Mouse (Mus musculus): ENCODE measurements around the gene Cpsf3.
A peak's percentile ranks its signal among the peaks of the same experiment; 100 is the strongest.

Gene Cpsf3

DNA sequence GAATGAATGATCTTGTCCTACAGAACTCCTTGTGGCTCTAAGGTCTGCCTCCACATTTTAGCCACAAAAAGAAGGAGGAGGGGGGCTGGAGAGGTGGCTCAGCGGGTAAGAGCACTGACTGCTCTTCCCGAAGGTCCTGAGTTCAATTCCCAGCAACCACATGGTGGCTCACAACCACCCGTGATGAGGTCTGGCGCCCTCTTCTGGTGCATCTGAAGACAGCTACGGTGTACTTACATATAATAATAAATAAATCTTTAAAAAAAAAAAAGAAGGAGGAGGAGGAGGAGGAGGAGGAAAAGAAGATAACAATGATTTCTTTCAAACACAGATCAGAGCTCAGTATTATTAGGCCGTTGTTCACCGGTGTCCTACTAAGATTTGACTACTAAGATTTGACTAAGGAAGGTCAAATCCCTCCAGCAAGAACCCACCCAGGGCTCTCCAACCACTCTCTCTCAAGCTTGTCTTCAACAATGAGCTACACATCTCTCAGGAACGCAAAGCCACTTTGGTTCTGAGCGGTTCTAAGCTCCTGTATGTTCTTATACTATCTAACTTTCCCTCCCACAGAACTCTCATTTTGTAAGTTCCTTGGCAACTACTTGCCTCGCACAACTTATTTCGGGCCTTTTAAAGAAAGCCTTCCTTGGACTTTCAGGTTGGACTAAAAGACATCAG is at the start of gene Cpsf3:
Gene Cpsf3, plus strand, starts transcription at position 631 of the 681 bp plus-strand sequence.
- no peak for DNase-seq (ENCODE audit: low read depth, low spot score)

DNA sequence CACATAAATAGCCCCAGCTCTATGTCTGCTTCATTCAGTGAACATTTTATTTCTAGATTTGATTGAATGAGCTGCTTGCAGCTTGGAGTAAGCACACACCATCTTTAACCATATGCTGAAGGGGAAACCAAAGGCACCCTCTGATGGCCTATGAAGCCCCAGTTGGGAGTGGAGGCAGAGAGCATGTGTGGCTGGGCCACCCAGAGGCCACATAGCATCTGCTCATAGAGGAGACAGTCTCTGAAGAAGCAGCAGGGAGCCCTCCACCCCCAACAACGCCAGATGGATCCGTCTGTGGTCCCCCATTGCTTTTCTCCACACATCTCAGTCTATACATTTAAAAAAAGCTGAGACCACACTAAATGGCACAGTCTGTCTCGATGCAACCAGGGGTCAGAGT is 43.2 kb upstream of the Cpsf3 start:
- no peak for DNase-seq (ENCODE audit: low read depth, low spot score)

DNA sequence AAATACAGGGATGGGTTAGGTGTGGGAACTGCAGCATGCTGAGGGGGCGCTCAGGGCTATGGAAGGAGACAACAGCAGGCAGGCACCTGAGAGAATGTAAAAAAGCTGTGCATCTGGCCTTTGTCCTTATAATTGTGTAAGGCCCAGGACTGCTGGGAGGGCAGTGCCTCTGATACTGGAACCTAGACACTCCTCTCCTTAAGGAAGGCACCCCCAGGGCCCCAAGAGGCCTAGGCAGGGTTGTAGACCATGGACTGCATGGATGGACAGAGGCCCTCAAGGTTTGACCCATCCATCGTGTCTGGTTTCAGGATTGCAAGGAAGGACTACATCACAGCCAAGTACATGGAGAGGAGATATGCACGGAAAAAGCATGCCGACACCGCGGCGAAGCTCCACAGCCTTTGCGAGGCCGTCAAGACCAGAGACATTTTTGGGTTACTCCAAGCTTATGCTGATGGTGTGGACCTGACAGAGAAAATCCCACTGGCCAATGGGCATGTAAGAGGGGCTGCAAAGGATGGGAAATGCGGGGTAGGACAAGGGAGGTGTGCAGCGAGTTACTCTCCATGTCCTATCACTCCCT is 40.7 kb upstream of the Cpsf3 start:
- DNase-seq (ENCODE audit: low read depth, low spot score): no peak

DNA sequence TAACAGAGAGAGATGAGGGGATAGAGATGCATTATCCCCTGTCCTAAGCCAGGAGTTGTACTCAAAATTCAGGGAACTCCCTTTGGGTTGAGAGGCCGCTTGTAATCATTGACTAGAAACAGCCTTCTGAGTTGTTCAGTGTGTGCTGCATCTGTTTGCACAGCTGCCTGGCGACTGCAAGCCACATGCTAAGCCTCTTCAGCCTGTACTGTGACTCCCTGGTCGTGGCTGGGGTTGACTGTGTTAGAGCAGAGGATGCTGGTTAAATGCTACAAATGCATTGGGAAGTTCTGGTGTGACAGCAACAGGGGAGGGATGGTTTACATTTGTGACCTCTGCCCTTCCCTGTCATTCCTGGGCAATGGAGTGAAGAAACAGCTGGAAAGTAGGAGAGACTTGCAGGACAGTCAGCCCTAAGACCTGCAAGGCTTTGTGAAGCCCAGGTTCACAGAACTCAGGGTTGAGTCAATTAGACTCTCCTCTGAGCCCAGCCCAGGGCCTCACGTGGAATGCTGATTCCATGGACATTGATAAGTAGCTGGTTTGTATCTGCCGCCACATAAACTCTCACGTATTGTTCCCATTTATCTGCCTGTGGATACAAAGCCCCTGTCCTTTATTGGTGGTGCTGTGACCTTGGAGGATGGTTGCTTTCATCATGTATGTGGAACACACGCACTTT is 37.3 kb upstream of the Cpsf3 start:
- no peak for DNase-seq (ENCODE audit: low read depth, low spot score)

DNA sequence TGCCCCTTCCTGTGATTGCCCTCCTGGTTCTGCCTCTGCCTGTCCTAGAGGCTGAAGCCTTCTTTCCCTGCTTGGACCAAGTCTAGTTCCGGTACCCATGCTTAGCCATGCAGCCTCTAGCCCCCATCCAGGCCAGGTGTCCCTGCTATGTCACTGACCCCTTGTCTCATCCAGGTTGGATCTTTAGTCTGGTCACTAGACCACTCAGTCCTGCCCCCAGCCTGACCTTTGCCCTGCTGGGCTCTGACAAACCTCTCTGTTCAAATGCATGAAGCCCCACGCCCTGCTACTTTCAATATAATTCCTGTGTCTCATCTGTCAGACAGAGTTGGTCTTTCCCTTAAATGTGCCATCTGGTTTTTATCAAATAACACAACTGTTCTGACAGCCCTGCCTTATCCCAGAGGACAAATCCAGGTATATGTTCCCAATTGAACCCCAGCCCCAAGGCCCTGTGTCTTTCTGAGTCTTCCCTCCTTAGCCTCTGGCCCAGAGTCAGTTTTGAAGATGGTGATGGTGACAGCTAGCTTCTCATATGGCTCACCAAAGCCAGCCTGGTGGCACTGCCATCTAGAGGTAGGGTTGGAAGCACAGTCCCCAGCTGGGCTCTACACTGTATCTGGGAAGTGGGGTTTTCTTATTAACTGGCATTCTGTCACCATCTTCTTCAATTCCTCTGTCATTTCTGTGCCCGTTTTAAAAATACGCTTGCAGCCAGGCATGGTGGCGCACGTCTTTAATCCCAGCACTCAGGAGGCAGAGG is 24.5 kb upstream of the Cpsf3 start:
- no peak for DNase-seq (ENCODE audit: low read depth, low spot score)

DNA sequence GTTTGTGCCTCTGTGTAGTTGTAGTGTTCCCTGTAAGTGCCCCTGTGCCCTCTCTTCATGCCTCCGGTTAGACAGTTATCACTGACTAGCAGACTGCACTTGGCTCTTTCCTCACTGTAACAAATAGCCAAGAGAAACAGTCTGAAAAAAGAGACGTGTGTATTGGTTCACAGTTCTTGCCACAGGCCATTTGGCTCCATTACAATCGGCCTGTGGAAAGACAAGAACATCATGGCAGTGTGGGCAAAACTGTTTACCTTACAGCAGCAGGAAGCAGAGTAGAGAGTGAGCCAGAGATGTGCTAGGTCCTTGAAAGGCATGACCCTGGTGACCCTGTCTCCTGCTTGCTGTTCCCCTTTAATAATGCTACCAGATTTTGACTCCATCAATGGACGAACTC is 23.7 kb upstream of the Cpsf3 start:
- DNase-seq (ENCODE audit: low read depth, low spot score): no peak

DNA sequence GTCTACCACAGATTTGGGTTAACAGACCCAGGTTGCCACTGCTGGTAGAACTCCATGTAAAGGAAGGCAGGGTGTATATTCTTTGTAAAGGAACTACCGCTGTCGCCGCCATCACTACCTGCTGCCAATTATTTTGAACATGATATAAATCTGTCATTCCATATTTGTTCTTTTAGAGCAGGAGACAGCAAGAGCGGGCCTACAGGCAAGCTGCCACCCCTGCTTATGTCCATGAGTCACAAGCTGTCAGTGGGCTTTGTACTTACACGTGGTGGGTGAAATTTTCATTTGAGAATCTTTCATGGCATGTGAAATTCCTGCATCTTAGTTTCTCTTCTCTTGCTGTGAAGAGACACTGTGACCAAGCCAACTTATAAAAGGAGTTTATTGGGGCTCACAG is 21.9 kb upstream of the Cpsf3 start:
- no peak for DNase-seq (ENCODE audit: low read depth, low spot score)

DNA sequence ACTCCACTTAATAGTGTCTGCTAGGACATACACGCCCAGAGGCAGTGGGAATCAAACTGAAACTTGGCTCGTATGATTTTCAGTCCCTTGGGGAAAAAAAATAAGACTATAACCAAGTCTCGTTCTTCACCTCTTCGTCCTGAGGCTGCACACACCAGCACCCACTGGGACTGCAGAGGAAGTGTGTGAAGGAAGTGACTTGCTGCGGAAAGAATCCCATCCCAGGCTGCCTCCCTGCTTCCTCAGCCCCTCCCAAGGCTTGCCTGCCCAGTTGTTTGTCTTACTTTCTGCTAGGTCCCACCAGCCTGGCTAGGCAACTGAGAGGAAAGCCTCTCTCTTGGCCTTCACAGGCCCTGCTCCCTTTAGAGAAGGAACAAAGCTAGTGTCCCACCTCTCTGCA is 20.9 kb upstream of the Cpsf3 start:
- no peak for DNase-seq (ENCODE audit: low read depth, low spot score)

DNA sequence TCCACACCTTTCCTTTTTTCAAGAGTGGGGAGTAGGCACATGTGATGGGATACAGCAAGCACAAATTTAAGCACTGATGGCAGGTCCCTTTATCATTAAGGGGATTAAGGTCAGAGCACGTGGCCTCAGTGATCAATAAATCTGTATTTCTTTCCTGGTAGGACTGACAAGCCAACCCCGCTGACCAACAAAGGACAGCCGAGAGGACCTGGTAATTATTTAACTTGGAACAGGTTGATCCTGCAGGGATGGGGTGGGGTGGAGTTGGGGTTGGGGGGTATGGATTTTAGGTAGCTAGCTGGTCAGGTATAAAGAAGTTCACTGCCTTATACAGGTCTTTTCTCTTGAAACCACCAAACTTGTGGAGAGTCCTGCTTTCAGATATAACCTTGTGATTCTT is 20.2 kb upstream of the Cpsf3 start:
- no peak for DNase-seq (ENCODE audit: low read depth, low spot score)

DNA sequence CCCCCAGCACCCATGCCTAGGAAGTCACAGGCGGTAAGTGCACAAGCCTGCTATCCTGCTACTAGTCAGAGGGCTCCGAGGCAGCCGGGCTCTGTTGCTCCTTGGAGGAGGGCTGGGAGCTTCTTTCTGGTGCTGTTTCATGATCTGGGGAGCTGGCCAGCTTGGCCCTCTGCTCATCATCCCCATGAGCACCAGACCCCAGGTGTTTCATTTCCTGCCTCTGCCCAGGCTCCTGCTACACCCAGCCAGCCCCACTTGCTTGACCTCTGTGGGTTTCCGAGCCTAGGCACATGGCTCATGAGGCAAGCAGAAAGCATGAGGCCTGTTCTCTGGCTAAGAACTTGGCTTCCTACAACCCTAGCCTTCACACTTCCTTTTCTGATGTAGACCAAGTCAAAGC is 19.7 kb upstream of the Cpsf3 start:
- no peak for DNase-seq (ENCODE audit: low read depth, low spot score)

DNA sequence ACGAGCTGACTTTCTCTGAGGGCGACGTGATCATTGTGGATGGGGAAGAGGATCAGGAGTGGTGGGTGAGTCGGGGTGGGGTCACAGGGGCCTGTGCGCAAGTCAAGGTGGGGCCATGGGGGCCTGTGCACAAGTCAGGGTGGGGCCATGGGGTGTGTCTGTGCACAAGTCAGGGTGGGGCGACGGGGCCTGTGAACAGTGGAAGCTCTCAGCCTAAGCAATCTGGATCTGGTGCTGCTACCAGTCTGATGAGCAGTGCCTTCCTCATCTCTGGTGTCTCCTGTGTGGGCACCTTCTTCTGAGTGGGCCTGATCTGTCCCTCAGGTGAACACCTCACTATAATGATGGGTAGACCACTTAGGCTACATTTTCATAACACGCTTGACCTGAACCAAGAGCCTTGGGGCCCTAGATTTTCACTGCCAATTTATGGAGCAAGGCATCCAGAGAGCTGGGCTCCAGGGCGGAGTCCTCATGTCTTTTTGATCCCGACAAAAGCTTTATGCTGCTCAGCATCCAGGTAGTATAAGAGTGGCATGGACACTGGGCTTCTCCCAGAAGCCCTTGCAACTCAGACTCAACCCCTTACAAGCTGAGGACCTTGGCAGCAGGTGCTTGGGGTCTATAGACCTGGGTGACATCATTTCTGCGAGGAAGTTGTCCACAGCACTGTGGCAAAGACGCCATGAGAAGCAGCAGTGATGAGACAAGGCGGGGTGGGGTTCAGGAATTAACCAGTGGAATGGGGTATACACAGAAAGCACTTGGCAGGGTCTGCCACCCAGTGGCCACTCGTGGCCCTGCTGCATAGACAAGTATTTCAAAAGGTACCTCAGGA is 19.0 kb upstream of the Cpsf3 start:
- no peak for DNase-seq (ENCODE audit: low read depth, low spot score)

DNA sequence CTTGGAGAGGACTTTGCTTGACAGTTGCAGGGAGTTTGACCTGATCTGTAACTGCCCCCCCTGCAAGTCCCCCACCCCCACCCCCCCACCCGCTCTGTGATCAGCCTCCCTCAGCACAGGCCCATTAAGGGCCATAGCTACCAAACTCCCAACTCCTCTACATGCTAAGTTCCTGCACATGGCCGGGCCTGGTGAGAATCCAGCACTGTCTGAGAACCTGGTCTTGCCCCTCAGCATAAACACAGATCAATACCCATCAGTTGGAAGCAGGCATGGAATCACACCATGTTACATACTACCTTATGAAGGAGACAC is 18.4 kb upstream of the Cpsf3 start:
- no peak for DNase-seq (ENCODE audit: low read depth, low spot score)

DNA sequence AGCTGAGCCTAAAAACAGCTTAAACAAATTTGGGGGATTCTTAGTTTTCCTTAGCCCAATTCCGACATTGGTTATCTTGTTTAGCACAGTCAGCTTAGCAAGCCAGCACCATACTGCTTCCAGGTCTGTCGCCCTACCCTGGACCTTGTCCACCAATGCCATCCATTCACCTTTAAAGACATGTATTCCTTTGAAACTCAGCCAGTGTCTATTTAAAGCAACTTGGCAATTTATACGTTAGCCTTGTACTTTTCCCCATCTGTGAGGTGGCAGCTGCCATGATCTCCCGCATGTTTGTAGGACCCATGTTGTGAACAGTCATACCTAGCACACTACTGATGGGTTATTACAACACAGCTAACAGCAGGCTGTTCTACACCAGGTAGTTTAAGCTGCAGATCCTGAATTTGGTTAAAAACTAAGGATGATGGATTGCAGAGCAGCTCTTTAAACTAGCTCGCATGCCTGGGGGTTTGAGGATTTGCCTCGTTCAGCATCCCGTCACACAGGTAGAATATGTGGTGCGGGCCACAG is 17.0 kb upstream of the Cpsf3 start:
- DNase-seq (ENCODE audit: low read depth, low spot score): no peak

DNA sequence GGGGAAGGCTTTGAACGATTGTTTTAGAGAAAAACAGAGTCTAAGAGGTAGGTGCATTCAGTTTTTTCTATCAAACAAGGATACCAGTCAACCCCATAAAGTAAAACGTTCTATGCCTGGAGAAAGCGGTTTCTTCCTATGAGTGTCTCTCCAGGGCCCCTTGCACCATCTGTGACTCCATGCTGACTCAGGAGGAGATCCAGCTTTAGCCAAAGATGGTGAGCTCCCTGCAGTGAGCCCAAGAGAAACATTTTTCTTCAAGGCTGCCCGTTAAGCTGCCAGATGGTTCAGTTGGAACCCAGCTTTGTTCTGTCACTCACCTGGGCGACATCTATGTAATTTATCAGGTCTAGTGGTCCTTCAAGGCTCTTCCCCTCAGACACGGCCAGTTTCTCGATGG is 10.7 kb upstream of the Cpsf3 start:
- no peak for DNase-seq (ENCODE audit: low read depth, low spot score)

DNA sequence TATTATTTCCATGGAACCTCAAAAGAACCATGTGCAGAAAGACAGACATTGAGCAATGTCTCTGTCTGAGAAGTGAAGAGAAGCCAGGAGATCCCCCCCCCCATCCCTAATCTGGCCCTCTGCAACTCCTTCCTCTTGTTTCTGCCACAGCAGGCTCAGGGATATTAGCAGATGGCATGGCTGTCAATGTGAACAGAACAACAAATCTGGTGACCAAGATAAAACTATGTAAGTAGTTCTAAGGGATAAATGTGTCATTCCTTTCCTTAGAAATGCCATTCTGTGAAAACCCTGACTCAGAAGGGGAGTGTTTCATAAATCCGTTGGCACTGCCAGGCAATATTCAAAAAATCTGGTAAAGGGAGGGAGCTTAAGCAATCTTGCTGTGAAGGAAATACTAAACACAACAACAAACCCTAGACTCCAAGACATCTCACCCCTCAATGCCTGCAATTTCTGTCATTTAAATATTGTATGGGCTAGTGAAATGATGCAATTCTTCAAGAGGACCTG is 7.8 kb upstream of the Cpsf3 start:
- no peak for DNase-seq (ENCODE audit: low read depth, low spot score)

DNA sequence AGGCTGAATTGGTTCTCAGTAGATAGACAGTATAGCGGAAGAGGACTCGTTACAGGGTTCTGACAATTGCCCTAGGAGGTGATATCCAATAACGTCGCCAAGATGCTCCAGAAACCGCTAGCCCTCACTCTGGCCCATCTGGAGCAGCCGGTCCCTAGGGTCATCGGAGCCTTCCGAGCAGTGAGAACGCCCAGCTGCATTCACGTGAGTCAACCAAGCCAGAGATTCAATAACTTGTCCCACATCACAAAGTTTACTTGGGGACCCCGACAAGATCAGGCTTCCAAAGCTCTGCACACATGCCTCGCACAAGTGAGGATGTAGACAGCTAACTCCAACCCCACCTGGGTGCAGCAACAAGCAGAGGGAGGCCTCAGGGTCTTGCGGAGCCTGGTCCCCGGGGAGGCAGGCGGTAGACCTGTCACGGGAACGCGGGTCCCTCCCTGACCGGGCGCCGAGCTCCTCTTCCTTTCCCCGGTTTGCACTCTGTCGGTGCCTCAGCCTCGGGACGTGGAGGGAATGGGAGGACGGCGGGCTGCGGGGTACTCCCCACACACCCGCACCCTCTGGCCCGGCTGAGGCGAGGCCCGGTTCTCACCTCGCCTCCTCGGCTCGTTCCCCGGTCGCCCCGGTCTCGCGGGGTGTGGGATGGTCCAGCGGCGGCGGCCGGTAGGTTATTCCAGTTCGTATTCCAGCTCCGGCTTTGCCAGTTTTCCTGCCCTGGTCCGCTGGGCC is 484 bp downstream of the Cpsf3 start:
- no peak for DNase-seq (ENCODE audit: low read depth, low spot score)

DNA sequence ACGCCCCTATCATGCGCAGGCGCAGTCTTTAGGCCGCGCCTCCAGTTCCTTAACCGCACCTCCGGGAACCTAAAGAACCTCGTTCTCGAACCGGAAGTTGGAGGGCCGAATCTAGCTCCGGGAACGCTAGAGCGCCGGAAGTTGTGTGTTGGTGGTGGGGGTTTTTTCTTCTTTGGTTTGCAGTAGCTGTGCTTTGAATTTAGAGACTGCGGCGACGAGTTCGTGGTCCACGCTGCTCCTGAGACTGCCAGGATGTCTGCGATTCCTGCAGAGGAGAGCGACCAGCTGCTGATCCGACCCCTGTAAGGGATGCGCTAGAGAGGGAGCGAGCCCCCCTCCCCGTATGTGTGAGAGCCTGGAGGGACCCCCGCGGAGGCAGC is 1.0 kb downstream of the Cpsf3 start, which contains the start of gene Itgb1bp1:
Gene Itgb1bp1, minus strand, starts transcription at position 42 of the 380 bp plus-strand sequence.
- peak; percentile 96 for DNase-seq (ENCODE audit: low read depth, low spot score)

DNA sequence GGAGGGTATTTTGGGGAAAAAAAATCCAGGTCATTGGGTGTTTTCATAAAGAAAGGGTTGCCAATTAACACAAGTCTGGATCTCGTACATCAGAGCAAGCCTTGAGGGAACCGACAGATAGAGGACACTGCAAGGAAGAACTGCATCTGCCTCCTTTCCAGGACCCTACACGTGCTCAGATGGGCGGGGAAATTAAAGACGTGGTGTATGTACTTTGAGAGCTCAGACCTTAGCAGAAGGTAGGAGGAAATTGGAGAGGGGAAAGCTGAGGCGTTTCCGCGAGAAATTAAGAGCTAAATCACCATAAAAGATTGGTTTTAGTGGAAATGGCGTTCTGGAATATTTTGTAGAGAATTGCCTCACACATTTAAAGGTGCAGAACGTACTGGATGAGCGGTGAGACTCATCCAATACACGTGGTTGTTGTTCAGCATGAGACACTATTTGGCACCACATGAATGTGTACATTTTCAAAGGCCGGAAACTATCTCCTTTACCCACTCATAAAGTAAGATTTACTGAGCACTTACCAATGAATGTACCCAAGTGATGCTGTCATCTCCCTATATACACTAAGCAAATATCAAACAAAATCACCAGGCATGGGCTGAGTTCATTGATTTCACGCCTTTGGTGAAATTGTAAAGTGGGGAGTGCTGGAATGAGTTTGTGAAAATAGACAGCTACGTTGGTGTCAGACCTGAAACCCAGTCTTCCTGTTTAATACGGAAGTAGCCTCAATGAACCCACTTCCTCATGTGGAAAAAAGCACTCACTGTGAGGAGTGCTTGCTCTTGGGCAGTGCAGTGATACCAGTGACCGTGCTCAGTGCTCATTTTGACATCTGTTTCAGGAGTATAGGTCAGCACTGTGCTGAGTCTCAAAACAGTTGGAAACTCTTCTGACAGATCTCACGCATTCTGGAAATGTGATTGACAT is 1.8 kb downstream of the Cpsf3 start:
- DNase-seq (ENCODE audit: low read depth, low spot score): no peak

DNA sequence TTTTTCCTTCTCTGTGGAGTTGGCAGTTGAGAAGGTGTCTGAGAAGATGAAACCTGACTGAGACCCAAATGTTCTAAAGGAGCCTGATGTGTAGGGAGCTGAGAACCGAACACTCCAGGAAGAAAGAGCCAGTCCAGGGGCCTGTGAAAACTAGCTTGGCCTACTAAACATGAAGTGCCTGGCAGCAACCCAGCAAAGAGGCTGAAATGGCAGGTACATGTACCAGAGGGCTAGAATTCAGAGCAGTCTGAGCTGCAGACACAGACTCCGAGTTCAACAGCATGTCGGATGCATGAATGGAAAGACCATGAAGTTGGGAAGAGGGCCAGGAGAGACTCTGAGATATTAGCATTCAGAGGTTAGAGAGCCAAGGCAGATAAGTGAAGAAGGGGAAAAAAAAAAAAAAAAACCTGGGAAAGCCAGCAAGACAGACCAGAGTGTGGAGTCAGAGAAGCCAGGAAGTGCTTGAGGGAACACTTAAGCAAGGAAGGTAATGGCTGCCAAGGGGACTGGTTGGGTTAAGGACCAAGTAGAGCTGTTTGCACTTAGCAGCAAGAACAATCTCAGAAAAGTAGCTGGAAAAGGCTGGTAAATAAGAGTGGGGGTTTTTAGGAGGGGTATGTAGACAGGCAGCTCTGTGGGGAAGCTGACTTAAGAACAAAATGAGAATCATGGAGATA is 3.7 kb downstream of the Cpsf3 start:
- DNase-seq (ENCODE audit: low read depth, low spot score): no peak

Data from brain, embryonic 18.5 days (tissue).